Comparison of ENCODE assay signal across 8 mouse cellular contexts in the genomic region with DNA sequence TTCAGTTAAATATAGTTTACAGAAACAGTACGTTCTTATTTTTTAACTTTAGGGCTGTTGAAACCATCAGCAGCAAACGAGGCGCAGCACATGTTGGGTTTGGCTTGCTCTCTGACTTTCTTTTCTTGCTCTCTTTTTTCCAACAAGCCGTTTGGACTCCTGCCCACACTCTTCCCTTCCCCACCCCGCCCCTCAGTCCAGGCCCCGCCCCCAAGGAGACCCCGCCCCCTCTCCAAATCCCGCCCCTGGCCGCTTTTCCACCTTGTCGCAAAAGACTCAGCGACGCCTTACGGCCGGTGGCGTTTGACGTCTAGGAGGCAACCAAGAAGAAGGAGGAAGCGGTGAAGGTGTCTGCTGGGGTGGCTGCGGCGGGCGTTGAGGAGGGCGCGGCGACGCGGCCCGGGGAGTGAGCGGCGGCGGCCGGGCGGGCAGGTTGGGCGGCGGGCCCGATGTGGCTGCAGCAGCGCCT. TPM values are rescaled to one million over a fixed set of nuclear protein-coding genes. Genes with fewer than 3 reads are reported as not detected.
DNase-seq lines count a peak whose midpoint lies in the region; ATAC-seq and TF ChIP-seq lines count a peak whose summit lies in the region.

A gene (plus strand): TSS at position 320 of the 469 bp plus-strand sequence.

- peaks cover 25% of the 10 kb centered on the region for H3K4me1 ChIP-seq in forebrain, embryonic 14.5 days (ENCODE audit: control insufficient read depth, insufficient read depth, low read length)
- peaks cover 24% of the 10 kb centered on the region for H3K4me1 ChIP-seq in lung, adult 2 months (ENCODE audit: control insufficient read depth, insufficient read depth, low read length)

- DNase-seq in ES-CJ7 (ENCODE audit: low read depth, low spot score): peak; percentile 90
- peak; percentile 72 for DNase-seq in cerebellum, adult 11 months
- DNase-seq in forebrain, embryonic 14.5 days (ENCODE audit: low spot score): peak; percentile 95
- DNase-seq in heart, postnatal 14 days: peak; percentile 84 to 88
- DNase-seq in layer of hippocampus, adult 11-12 months (ENCODE audit: low spot score): peak; percentile 84
- DNase-seq in lung, adult 2 months: peak; percentile 79
- peak; percentile 70 to 82 for DNase-seq in thymus, adult 18-20 months

- H3K27me3 ChIP-seq in forebrain, embryonic 14.5 days (replicated peaks; ENCODE audit: control insufficient read depth, insufficient read depth, low read length): no peaks in the 10 kb centered on the region

- no peaks in the 10 kb centered on the region for H3K9me3 ChIP-seq in forebrain, embryonic 14.5 days (replicated peaks; ENCODE audit: control insufficient read depth, low read length)

- 2% methylated on average over 15 of the region's 35 CpGs for whole genome bisulfite sequencing in forebrain, embryonic 14.5 days
- WGBS in lung, adult 2 months: 1% methylated on average over 28 of the region's 35 CpGs

- intact Hi-C loops in heart, postnatal 14 days (cut with DNase I): no loop called here

- no peak for TF ChIP-seq CTCF in lung, adult 2 months (IDR thresholded peaks at IDR 0.05; ENCODE audit: insufficient read depth, low read length)

- peak within 1 kb of the TSS; percentile 99 for H3K4me2 ChIP-seq in forebrain, embryonic 14.5 days (ENCODE audit: low read length)

- TF ChIP-seq POLR2A in lung, adult 2 months (IDR thresholded peaks at IDR 0.05; ENCODE audit: borderline replicate concordance, extremely low read depth, low read depth, low read length): peak; percentile 83; the same call in 1 of the 2 replicates

- peak; percentile 67 for ATAC-seq in forebrain, embryonic 14.5 days
- ATAC-seq in neutrophil, adult 5-6 weeks (ENCODE audit: extremely low read depth, insufficient number of reproducible peaks, low FRiP score, poor library complexity, severe bottlenecking): peak; percentile 95

- H3K36me3 ChIP-seq in forebrain, embryonic 14.5 days (ENCODE audit: control insufficient read depth, insufficient read depth, low read length): peaks cover 24% of the 10 kb centered on the region

- peak within 1 kb of the TSS; percentile 92 for H3K4me3 ChIP-seq in forebrain, embryonic 14.5 days (ENCODE audit: low read depth, low read length)
- H3K4me3 ChIP-seq in lung, adult 2 months (replicated peaks; ENCODE audit: extremely low read depth, low read depth, low read length): peak within 1 kb of the TSS; percentile 80

- peak within 1 kb of the TSS; percentile 58 for H3K27ac ChIP-seq in forebrain, embryonic 14.5 days (ENCODE audit: low read depth, low read length)

- H3K9ac ChIP-seq in forebrain, embryonic 14.5 days (ENCODE audit: low read length): peak within 1 kb of the TSS; percentile 86

RNA-seq across cellular contexts. Expression of the gene that starts here (rescaled TPM):
- 12.5 TPM in 2 replicates for polyA plus RNA-seq in forebrain, embryonic 14.5 days (2014; fragmentation: Nextera tagmentation; extraction: Ambion mirVana)
- total RNA-seq in heart, postnatal 14 days (2021): 10 to 100 TPM; 39.6 to 43.9 TPM
- 84.1 and 97.5 TPM in 2 replicates for polyA plus RNA-seq in lung, adult 2 months (2012; rRNA removed)
- 50.6 and 53.2 TPM in 2 replicates for total RNA-seq in neutrophil, adult 5-6 weeks (2017)

Comparison
In these comparisons a context has a peak if more than half of its experiments do, and no peak if none do; other contexts are left out.
1. Peak in every context shown above with its lines: DNase-seq, ATAC-seq, H3K4me3 ChIP-seq and H3K27ac ChIP-seq.